Mouse (Mus musculus): Measurements from ENCODE around the gene Herc2. TPM values are rescaled to one million over a fixed set of nuclear protein-coding genes. Genes with fewer than 3 reads are reported as not detected.

The Herc2 gene
- 22.8 TPM in 2 replicates for polyA plus RNA-seq (2021; fragmentation: Nextera tagmentation)
- long read RNA-seq, experiment 1, partial matches to known transcripts: 88 of 98 reads
- long read RNA-seq, experiment 1, other reads (novel, unspliced or antisense): 10 of 98 reads
- long read RNA-seq, experiment 2, partial matches to known transcripts: 188 of 201 reads
- long read RNA-seq, experiment 2, other reads (novel, unspliced or antisense): 13 of 201 reads

DNA sequence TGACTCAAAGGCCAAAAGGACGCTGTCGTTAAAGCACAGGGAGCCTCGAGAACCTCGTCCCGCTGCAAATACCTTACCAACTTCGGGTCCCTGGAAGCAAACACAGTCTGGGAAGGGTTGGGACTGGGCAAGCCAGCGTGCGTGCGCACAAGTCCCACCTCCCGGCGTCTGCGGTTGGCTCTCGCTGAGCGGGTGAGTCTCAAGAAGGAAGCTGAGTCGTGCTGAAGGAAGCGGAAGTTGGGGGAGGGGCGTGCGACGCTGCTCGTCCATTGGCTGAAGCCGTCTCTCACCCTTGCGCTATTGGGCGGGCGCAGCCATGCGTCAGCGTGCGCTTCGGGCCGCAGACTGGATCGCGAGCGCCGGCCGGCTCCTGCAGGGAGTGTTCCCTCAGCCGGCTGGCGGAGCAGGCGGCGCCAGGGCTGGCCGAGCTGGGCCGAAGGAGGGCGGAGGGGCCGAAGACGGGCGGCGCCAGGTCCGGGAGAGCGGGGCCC lies at the start of gene Herc2:
Gene Herc2 (plus strand): TSS at position 366 of the 491 bp plus-strand sequence.

GRCm38 (mm10) chr7:56019930-56020253 lies 30.1 kb upstream of the Herc2 start, which contains the start of gene Nipa1:
TSS of gene Nipa1 (minus strand) at chr7:56019954.

GRCm38 (mm10) chr7:56239543-56239942 lies 189.5 kb downstream of the Herc2 start, which contains the start of gene Oca2:
TSS of gene Oca2 (plus strand) at chr7:56239760.

Other genes with a start within 250 kb of the Herc2 start
- 62.4 and 68.0 TPM in 2 replicates for gene Cyfip1, start 208.5 kb upstream of the Herc2 start, polyA plus RNA-seq (2021; fragmentation: Nextera tagmentation)
- gene Nipa2, start 87.7 kb upstream of the Herc2 start, polyA plus RNA-seq (2021; fragmentation: Nextera tagmentation): 16.7 and 18.1 TPM in 2 replicates
- gene Nipa1, start 30.2 kb upstream of the Herc2 start, polyA plus RNA-seq (2021; fragmentation: Nextera tagmentation): 7.9 and 8.2 TPM in 2 replicates
- gene Oca2, start 189.6 kb downstream of the Herc2 start, polyA plus RNA-seq (2021; fragmentation: Nextera tagmentation): 0.28 and 3.8 TPM in 2 replicates

All from layer of hippocampus, adult 6 months (tissue).